Mouse (Mus musculus) lung, adult 2 months (tissue): Measurements from ENCODE around the gene Slc35b2.

Source experiments
- CTCF ChIP-seq: fragments of 200-500 bp; IDR thresholded peaks from 2 replicates; pipeline ENCODE4 v1.5.1; 2011; ENCODE audit warnings: mild to moderate bottlenecking, low read length, control low read depth; ENCODE audit not compliant: insufficient read depth
- POLR2A ChIP-seq: fragments of 200-500 bp; IDR thresholded peaks from 2 replicates; pipeline ENCODE4 v1.6.1; 2011; ENCODE audit warnings: low read depth, mild to moderate bottlenecking, control low read depth, low read length, borderline replicate concordance; ENCODE audit errors: extremely low read depth

- TF ChIP-seq CTCF, result no peak
- TF ChIP-seq POLR2A, result no peak
These were observed 18.5 kb downstream of the Slc35b2 start for GRCm38 (mm10) chr17:45582188-45582587.
